In the genomic region with DNA sequence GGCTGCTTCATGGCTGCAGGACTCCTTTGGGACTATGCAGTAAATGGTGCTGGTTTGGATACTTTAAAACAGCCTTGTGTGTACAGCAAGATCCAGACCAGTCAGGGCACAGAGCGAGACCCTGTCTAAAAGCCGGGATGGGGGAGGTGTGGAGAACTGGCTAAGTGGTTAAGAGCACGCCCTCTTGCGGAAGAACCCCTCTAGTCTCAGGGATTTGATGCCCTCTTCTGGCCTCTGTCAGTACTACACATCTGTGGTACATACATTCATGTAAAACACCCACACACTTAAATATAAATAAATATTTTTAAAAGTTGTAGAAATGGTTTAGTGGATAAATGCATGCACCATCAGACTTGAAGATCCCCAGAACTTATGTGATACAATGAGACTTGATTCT, we compare ENCODE assay signal across 11 mouse cellular contexts. TPM values are rescaled to one million over a fixed set of nuclear protein-coding genes. Genes with fewer than 3 reads are reported as not detected.
A peak's percentile ranks its signal among the peaks of the same experiment; 100 is the strongest.
DNase-seq lines count a peak whose midpoint lies in the region; ATAC-seq and TF ChIP-seq lines count a peak whose summit lies in the region.
"Had no signal": no experiment of that assay in that cellular context is flagged by ENCODE, and none has a peak within 500 bp of the region (broad histone marks: within the 10 kb centered on the region; RNA-seq: fewer than 3 reads in every experiment).

No protein-coding gene starts in this region.

- ATAC-seq in lung, embryonic 14.5 days (ENCODE audit: insufficient read depth), result no peak

- TF ChIP-seq EP300 in MEL (IDR thresholded peaks at IDR 0.05; ENCODE audit: low read depth in 1 of 2, low read length in 2 of 2), result no peak

- WGBS in lung, embryonic 14.5 days, result 71% methylated on average over 4 of the region's 4 CpGs

- TF ChIP-seq POLR2A in MEL (IDR thresholded peaks at IDR 0.05; ENCODE audit: control insufficient read depth in 1 of 2, insufficient read depth in 1 of 2, low read depth in 1 of 2, low read length in 2 of 2, poor library complexity in 1 of 2), result no peak

- H3K36me3 ChIP-seq in lung, embryonic 14.5 days (ENCODE audit: insufficient read depth), result no peaks in the 10 kb centered on the region
- H3K36me3 ChIP-seq in MEL (ENCODE audit: control insufficient read depth in 1 of 2, insufficient read depth in 2 of 2, low read length in 2 of 2), result no peaks in the 10 kb centered on the region

- TF ChIP-seq RAD21 in MEL (IDR thresholded peaks at IDR 0.05; ENCODE audit: low read depth, low read length), result peak; percentile 45

- no peaks in the 10 kb centered on the region for H3K79me2 ChIP-seq in MEL (ENCODE audit: control insufficient read depth, insufficient read depth, low read length, poor library complexity)

- DNase-seq in lung, embryonic 14.5 days, result peak; percentile 58
- DNase-seq in lung, adult 18-20 months, result no peak
- peak; percentile 87 for DNase-seq in MEL (ENCODE audit: low read depth, low spot score)
- DNase-seq in c-Kit-negative CD71-positive TER-119-positive erythroid progenitor cells, embryonic 14.5 days (ENCODE audit: low read depth, low spot score), result peak; percentile 54
- peak; percentile 71 for DNase-seq in naive thymus-derived CD4-positive, alpha-beta T cell, adult 2 months (ENCODE audit: low read depth)
- DNase-seq in ovary, postnatal 14 days (ENCODE audit: low spot score), result no peak
- DNase-seq in gastrocnemius, postnatal 14 days, result no peak
- DNase-seq: cerebellum, adult 2 months; kidney, postnatal 10 days; right cerebral cortex, adult 18-20 months had no signal

- no peaks in the 10 kb centered on the region for H3K9me3 ChIP-seq in lung, embryonic 14.5 days (ENCODE audit: low read depth, low read length)
- H3K9me3 ChIP-seq in MEL (replicated peaks; ENCODE audit: insufficient read depth, low read length), result no peaks in the 10 kb centered on the region

- H3K4me1 ChIP-seq in lung, embryonic 14.5 days (ENCODE audit: insufficient read depth), result no peaks in the 10 kb centered on the region
- no peaks in the 10 kb centered on the region for H3K4me1 ChIP-seq in MEL (ENCODE audit: control insufficient read depth in 1 of 2, insufficient read depth in 2 of 2, low read length in 2 of 2)

- no peak overlapping the region for H3K27ac ChIP-seq in lung, embryonic 14.5 days (ENCODE audit: low read depth)
- no peak overlapping the region for H3K27ac ChIP-seq in MEL (ENCODE audit: control insufficient read depth, low read depth, low read length)

- no peak overlapping the region for H3K4me3 ChIP-seq in lung, embryonic 14.5 days (ENCODE audit: low read depth, low read length)
- H3K4me3 ChIP-seq in MEL (ENCODE audit: control insufficient read depth in 1 of 2, insufficient read depth in 1 of 2, low read depth in 2 of 2, low read length in 2 of 2), result no peak overlapping the region
- H3K4me3 ChIP-seq: megakaryocyte, embryonic 14.5 days had no signal

- no peak overlapping the region for H3K4me2 ChIP-seq in lung, embryonic 14.5 days

- TF ChIP-seq CTCF in lung, embryonic 14.5 days (IDR thresholded peaks at IDR 0.05; ENCODE audit: low read depth), result peak; percentile 54
- TF ChIP-seq CTCF in MEL (IDR thresholded peaks at IDR 0.05 in 2 of 3, conservative IDR thresholded peaks at IDR 0.05 in 1 of 3; ENCODE audit: control insufficient read depth in 1 of 3, insufficient read depth in 1 of 3, low read depth in 2 of 3, low read length in 3 of 3, poor library complexity in 1 of 3, severe bottlenecking in 1 of 3), result peak; percentile 71 to 99 (median 72)

- H3K27me3 ChIP-seq in lung, embryonic 14.5 days (ENCODE audit: insufficient read depth, low read length), result peaks cover 6% of the 10 kb centered on the region
- no peaks in the 10 kb centered on the region for H3K27me3 ChIP-seq in MEL (ENCODE audit: control insufficient read depth in 1 of 2, insufficient read depth in 2 of 2, low read length in 2 of 2)

- intact Hi-C loops in gastrocnemius, postnatal 14 days (cut with DNase I; ENCODE audit: low total_unique reads), result loop anchor here (5.0 kb wide), 1 partner anchor 89 kb away; no protein-coding TSS in a partner anchor

- H3K9ac ChIP-seq in lung, embryonic 14.5 days, result no peak overlapping the region
- no peak overlapping the region for H3K9ac ChIP-seq in MEL (ENCODE audit: control insufficient read depth, low read depth, low read length, poor library complexity, severe bottlenecking)

TF ChIP-seq in MEL, 35 proteins besides CTCF, POLR2A, EP300 and RAD21:
- TF ChIP-seq SIN3A (IDR thresholded peaks at IDR 0.05; ENCODE audit: low read length), result peak; percentile 17; the same call in 1 of the 2 replicates
- TF ChIP-seq SMC3 (IDR thresholded peaks at IDR 0.05; ENCODE audit: low read depth, low read length), result peak; percentile 74
- 0 out of 2 replicates have a peak, but pooled peaks have one; percentile 4 for TF ChIP-seq BHLHE40 (IDR thresholded peaks at IDR 0.05; ENCODE audit: borderline replicate concordance, low read depth, low read length)
- no peak for TF ChIP-seq MYB (IDR thresholded peaks at IDR 0.05; ENCODE audit: low read depth, low read length)
- no peak for TF ChIP-seq KAT2A (conservative IDR thresholded peaks at IDR 0.05; ENCODE audit: low read depth, low read length)
- peak; percentile 37; the same call in 1 of the 2 replicates for TF ChIP-seq ZC3H11A (IDR thresholded peaks at IDR 0.05; ENCODE audit: low read depth, low read length)
- TF ChIP-seq JUND (IDR thresholded peaks at IDR 0.05; ENCODE audit: low read depth, low read length), result no peak; the same call in 1 of the 2 replicates
- TF ChIP-seq MAZ (IDR thresholded peaks at IDR 0.05; ENCODE audit: low read depth, low read length), result 0 out of 2 replicates have a peak, but pooled peaks have one; percentile 32

RNA-seq across cellular contexts. Expression of a gene that starts 11.0 kb away (rescaled TPM):
- polyA plus RNA-seq in lung, embryonic 14.5 days (2014; fragmentation: Nextera tagmentation; extraction: Ambion mirVana), result 0.07 TPM in 1 of 2 replicates, not detected in the other
- 0.08 and 0.16 TPM in 2 replicates for total RNA-seq in MEL (2012; rRNA removed)
- polyA plus RNA-seq in MEL (2012; ENCODE audit: insufficient read depth in 1 of 2, insufficient read length in 2 of 2, low read depth in 1 of 2, low replicate concordance in 2 of 2, missing spikeins in 1 of 2), result 1 to 10 TPM in 1 of 2 experiments, not detected in 1; 1.3 TPM
- total RNA-seq in gastrocnemius, postnatal 14 days (2021), result not detected

RNA-seq across cellular contexts. Expression of a gene that starts 14.0 kb away (rescaled TPM):
- polyA plus RNA-seq in lung, embryonic 14.5 days (2014; fragmentation: Nextera tagmentation; extraction: Ambion mirVana), result 40.4 and 46.1 TPM in 2 replicates
- 90.1 and 90.8 TPM in 2 replicates for total RNA-seq in MEL (2012; rRNA removed)
- polyA plus RNA-seq in MEL (2012; ENCODE audit: insufficient read depth in 1 of 2, insufficient read length in 2 of 2, low read depth in 1 of 2, low replicate concordance in 2 of 2, missing spikeins in 1 of 2), result 10 to 100 TPM in 1 of 2 experiments, not detected in 1; 73.3 TPM
- 10 to 100 TPM; 23.2 to 28.7 TPM for total RNA-seq in gastrocnemius, postnatal 14 days (2021)

Comparison
In these comparisons a context has a peak if more than half of its experiments do, and no peak if none do; other contexts are left out.
1. DNase-seq: peak in lung, embryonic 14.5 days (single experiment), MEL (single experiment), c-Kit-negative CD71-positive TER-119-positive erythroid progenitor cells, embryonic 14.5 days (single experiment) and naive thymus-derived CD4-positive, alpha-beta T cell, adult 2 months (single experiment); none in lung, adult 18-20 months (0 of 2), ovary, postnatal 14 days (single experiment) and gastrocnemius, postnatal 14 days (single experiment).